Mouse (Mus musculus): ENCODE results near the gene Eif4g1. TPM values are rescaled to one million over a fixed set of nuclear protein-coding genes. Genes with fewer than 3 reads are reported as not detected.

Eif4g1 gene
- total and polyA plus RNA-seq, 2 experiments from 2014 or later, result 74.6 to 296 TPM

- H3K4me2 ChIP-seq (ENCODE audit: low read depth, low read length), result no peak overlapping the region
- H3K9me3 ChIP-seq (replicated peaks; ENCODE audit: control insufficient read depth, low read length), result no peaks in the 10 kb centered on the region
- WGBS, result 27% methylated on average over 5 of the region's 5 CpGs
- ATAC-seq (ENCODE audit: insufficient read depth, low read depth) (no peak), DNase-seq (ENCODE audit: low spot score) (no peak)
- no peak for TF ChIP-seq EP300 (IDR thresholded peaks at IDR 0.05; ENCODE audit: low read depth)
- no peak for TF ChIP-seq CTCF (IDR thresholded peaks at IDR 0.05; ENCODE audit: low read depth)
- no peak overlapping the region for H3K27ac ChIP-seq (ENCODE audit: low read depth)
- no peak overlapping the region for H3K9ac ChIP-seq (replicated peaks; ENCODE audit: low read depth, low read length)
- no peaks in the 10 kb centered on the region for H3K36me3 ChIP-seq (replicated peaks; ENCODE audit: control insufficient read depth, insufficient read depth, low read length)
- peaks cover 43% of the 10 kb centered on the region for H3K27me3 ChIP-seq (ENCODE audit: control insufficient read depth, insufficient read depth, low read length)
- H3K4me3 ChIP-seq (ENCODE audit: low read depth, low read length), result no peak overlapping the region
- peaks cover 10% of the 10 kb centered on the region; the same call in 1 of the 2 replicates for H3K4me1 ChIP-seq (ENCODE audit: control insufficient read depth, insufficient read depth)
Measured at GRCm38 (mm10) chr16:20730293-20730711, 62.2 kb downstream of the Eif4g1 start.

GRCm38 (mm10) chr16:20731688-20732087 lies 63.6 kb downstream of the Eif4g1 start:
- Histone ChIP-seq H3K27ac (ENCODE audit: low read depth) (no peak overlapping the region), H3K27me3 (ENCODE audit: control insufficient read depth, insufficient read depth, low read length) (peaks cover 57% of the 10 kb centered on the region), H3K9me3 (replicated peaks; ENCODE audit: control insufficient read depth, low read length) (no peaks in the 10 kb centered on the region), H3K4me3 (ENCODE audit: low read depth, low read length) (no peak overlapping the region), H3K9ac (replicated peaks; ENCODE audit: low read depth, low read length) (no peak overlapping the region), H3K4me1 (ENCODE audit: control insufficient read depth, insufficient read depth) (peaks cover 10% of the 10 kb centered on the region; the same call in 1 of the 2 replicates), H3K4me2 (ENCODE audit: low read depth, low read length) (no peak overlapping the region), H3K36me3 (replicated peaks; ENCODE audit: control insufficient read depth, insufficient read depth, low read length) (no peaks in the 10 kb centered on the region)
- ATAC-seq (ENCODE audit: insufficient read depth, low read depth) (no peak), DNase-seq (ENCODE audit: low spot score) (no peak)
- TF ChIP-seq CTCF (IDR thresholded peaks at IDR 0.05; ENCODE audit: low read depth) (no peak), EP300 (IDR thresholded peaks at IDR 0.05; ENCODE audit: low read depth) (no peak)
- WGBS, result 60% methylated on average over 5 of the region's 5 CpGs

- ATAC-seq (ENCODE audit: insufficient read depth, low read depth) (0 out of 2 replicates have a peak, but pooled peaks have one; percentile 6), DNase-seq (ENCODE audit: low spot score) (no peak)
- H3K4me2 ChIP-seq (ENCODE audit: low read depth, low read length), result peak overlapping the region; percentile 99
- no peaks in the 10 kb centered on the region for H3K9me3 ChIP-seq (replicated peaks; ENCODE audit: control insufficient read depth, low read length)
- H3K36me3 ChIP-seq (replicated peaks; ENCODE audit: control insufficient read depth, insufficient read depth, low read length), result no peaks in the 10 kb centered on the region
- peaks cover 10% of the 10 kb centered on the region; the same call in 1 of the 2 replicates for H3K4me1 ChIP-seq (ENCODE audit: control insufficient read depth, insufficient read depth)
- H3K4me3 ChIP-seq (ENCODE audit: low read depth, low read length), result peak overlapping the region; percentile 66
- H3K27me3 ChIP-seq (ENCODE audit: control insufficient read depth, insufficient read depth, low read length), result peaks cover 64% of the 10 kb centered on the region
- H3K9ac ChIP-seq (replicated peaks; ENCODE audit: low read depth, low read length), result peak overlapping the region; percentile 54
- H3K27ac ChIP-seq (ENCODE audit: low read depth), result 0 out of 2 replicates have a peak overlapping the region, but pooled peaks have one; percentile 20
- WGBS, result under 1% methylated on average over 29 of the region's 30 CpGs
- TF ChIP-seq CTCF (IDR thresholded peaks at IDR 0.05; ENCODE audit: low read depth) (no peak), EP300 (IDR thresholded peaks at IDR 0.05; ENCODE audit: low read depth) (no peak)
Measured at GRCm38 (mm10) chr16:20732251-20732924, 64.3 kb downstream of the Eif4g1 start.

- under 1% methylated on average over 58 of the region's 70 CpGs for WGBS
- no peaks in the 10 kb centered on the region for H3K36me3 ChIP-seq (replicated peaks; ENCODE audit: control insufficient read depth, insufficient read depth, low read length)
- peak within 1 kb of the TSS; percentile 54 for H3K9ac ChIP-seq (replicated peaks; ENCODE audit: low read depth, low read length)
- ATAC-seq (ENCODE audit: insufficient read depth, low read depth) (peak; percentile 59), DNase-seq (ENCODE audit: low spot score) (no peak)
- H3K4me3 ChIP-seq (ENCODE audit: low read depth, low read length), result peak within 1 kb of the TSS; percentile 66
- peaks cover 64% of the 10 kb centered on the region for H3K27me3 ChIP-seq (ENCODE audit: control insufficient read depth, insufficient read depth, low read length)
- H3K4me1 ChIP-seq (ENCODE audit: control insufficient read depth, insufficient read depth), result peaks cover 10% of the 10 kb centered on the region; the same call in 1 of the 2 replicates
- TF ChIP-seq CTCF (IDR thresholded peaks at IDR 0.05; ENCODE audit: low read depth) (no peak), EP300 (IDR thresholded peaks at IDR 0.05; ENCODE audit: low read depth) (no peak)
- H3K9me3 ChIP-seq (replicated peaks; ENCODE audit: control insufficient read depth, low read length), result no peaks in the 10 kb centered on the region
- 0 out of 2 replicates have a peak within 1 kb of the TSS, but pooled peaks have one; percentile 20 for H3K27ac ChIP-seq (ENCODE audit: low read depth)
- H3K4me2 ChIP-seq (ENCODE audit: low read depth, low read length), result peak within 1 kb of the TSS; percentile 99
Measured at GRCm38 (mm10) chr16:20732925-20733730, 65.0 kb downstream of the Eif4g1 start, which contains the start of gene Chrd. Gene Chrd (plus strand): TSS chr16:20733127.

Data from heart, postnatal 0 days (tissue).